16 mouse cellular contexts compared by ENCODE assay signal in genomic region chr6:111815150-111815549, GRCm38 (mm10).
"Had no signal": no experiment of that assay in that cellular context is flagged by ENCODE, and none has a peak within 500 bp of the region (broad histone marks: within the 10 kb centered on the region; RNA-seq: fewer than 3 reads in every experiment).

No protein-coding gene starts in this region.

- H3K27me3 ChIP-seq: intestine, embryonic 15.5 days; liver, embryonic 15.5 days; midbrain, embryonic 15.5 days; stomach, embryonic 15.5 days had no signal

- H3K9ac ChIP-seq: intestine, embryonic 15.5 days; liver, embryonic 15.5 days; midbrain, embryonic 15.5 days; stomach, embryonic 15.5 days had no signal

- ATAC-seq: intestine, embryonic 15.5 days; lung, postnatal 0 days had no signal

- H3K36me3 ChIP-seq: intestine, embryonic 15.5 days; limb, embryonic 10.5 days; liver, embryonic 15.5 days; midbrain, embryonic 10.5 days; midbrain, embryonic 15.5 days; stomach, embryonic 15.5 days had no signal

- H3K9me3 ChIP-seq: intestine, embryonic 15.5 days; limb, embryonic 10.5 days; liver, embryonic 15.5 days; midbrain, embryonic 15.5 days; stomach, embryonic 15.5 days had no signal

- H3K4me1 ChIP-seq: intestine, embryonic 15.5 days; limb, embryonic 10.5 days; liver, embryonic 15.5 days; stomach, embryonic 15.5 days had no signal

- H3K27ac ChIP-seq: intestine, embryonic 15.5 days; left cerebral cortex, adult 2 months; limb, embryonic 10.5 days; liver, embryonic 15.5 days; midbrain, embryonic 10.5 days; midbrain, embryonic 15.5 days; stomach, embryonic 15.5 days had no signal

- H3K4me2 ChIP-seq: intestine, embryonic 15.5 days; liver, embryonic 11.5 days; liver, embryonic 15.5 days; midbrain, embryonic 15.5 days; stomach, embryonic 15.5 days had no signal

- H3K4me3 ChIP-seq: intestine, embryonic 15.5 days; left cerebral cortex, adult 2 months; limb, embryonic 10.5 days; liver, embryonic 15.5 days; midbrain, embryonic 10.5 days; midbrain, embryonic 15.5 days; stomach, embryonic 15.5 days had no signal

- DNase-seq: kidney, adult 18-20 months; kidney, postnatal 10 days; lung, adult 2 months; lung, postnatal 4 days; right cerebral cortex, postnatal 4 days; spleen, adult 18-20 months; thymus, postnatal 14 days had no signal
